In genomic region chr5:45231856-45232255, GRCm38 (mm10) we compare ENCODE assay signal across 26 mouse cellular contexts.
DNase-seq lines count a peak whose midpoint lies in the region; ATAC-seq and TF ChIP-seq lines count a peak whose summit lies in the region.
"Had no signal": no experiment of that assay in that cellular context is flagged by ENCODE, and none has a peak within 500 bp of the region (broad histone marks: within the 10 kb centered on the region; RNA-seq: fewer than 3 reads in every experiment).

No protein-coding gene starts in this region.

- H3K27ac ChIP-seq in left cerebral cortex, adult 2 months = no peak overlapping the region; the same call in 1 of the 2 replicates
- no peak overlapping the region for H3K27ac ChIP-seq in intestine, postnatal 0 days (ENCODE audit: low read depth, low read length)
- H3K27ac ChIP-seq: embryonic facial prominence, embryonic 13.5 days; forebrain, embryonic 15.5 days; heart, embryonic 13.5 days; kidney, embryonic 15.5 days; limb, embryonic 15.5 days; midbrain, embryonic 13.5 days; neural tube, embryonic 13.5 days had no signal

- no peaks in the 10 kb centered on the region for H3K27me3 ChIP-seq in intestine, postnatal 0 days (replicated peaks; ENCODE audit: control insufficient read depth, insufficient read depth, low read length)
- H3K27me3 ChIP-seq: CH12.LX; embryonic facial prominence, embryonic 13.5 days; forebrain, embryonic 15.5 days; heart, embryonic 13.5 days; kidney, embryonic 15.5 days; limb, embryonic 15.5 days; midbrain, embryonic 13.5 days; neural tube, embryonic 13.5 days had no signal

- no peak overlapping the region for H3K4me3 ChIP-seq in left cerebral cortex, adult 2 months
- H3K4me3 ChIP-seq in intestine, postnatal 0 days (ENCODE audit: low read depth, low read length) = no peak overlapping the region
- H3K4me3 ChIP-seq: embryonic facial prominence, embryonic 13.5 days; forebrain, embryonic 15.5 days; heart, embryonic 13.5 days; kidney, embryonic 15.5 days; limb, embryonic 15.5 days; midbrain, embryonic 13.5 days; neural tube, embryonic 13.5 days had no signal

- no peak overlapping the region for H3K4me2 ChIP-seq in intestine, postnatal 0 days (replicated peaks; ENCODE audit: low read depth)
- H3K4me2 ChIP-seq: embryonic facial prominence, embryonic 13.5 days; forebrain, embryonic 15.5 days; heart, embryonic 13.5 days; kidney, embryonic 15.5 days; limb, embryonic 15.5 days; midbrain, embryonic 13.5 days; neural tube, embryonic 13.5 days had no signal

- TF ChIP-seq CTCF in left cerebral cortex, adult 2 months (IDR thresholded peaks at IDR 0.05) = no peak
- TF ChIP-seq CTCF in intestine, postnatal 0 days (IDR thresholded peaks at IDR 0.05; ENCODE audit: low read depth) = no peak

- H3K36me3 ChIP-seq in intestine, postnatal 0 days (ENCODE audit: control insufficient read depth, insufficient read depth) = no peaks in the 10 kb centered on the region
- H3K36me3 ChIP-seq: embryonic facial prominence, embryonic 13.5 days; forebrain, embryonic 15.5 days; heart, embryonic 13.5 days; kidney, embryonic 15.5 days; limb, embryonic 15.5 days; midbrain, embryonic 13.5 days; neural tube, embryonic 13.5 days had no signal

- H3K9me3 ChIP-seq in intestine, postnatal 0 days (ENCODE audit: control insufficient read depth) = no peaks in the 10 kb centered on the region
- H3K9me3 ChIP-seq: embryonic facial prominence, embryonic 13.5 days; forebrain, embryonic 15.5 days; heart, embryonic 13.5 days; kidney, embryonic 15.5 days; limb, embryonic 15.5 days; midbrain, embryonic 13.5 days had no signal

- no peak overlapping the region for H3K9ac ChIP-seq in intestine, postnatal 0 days (ENCODE audit: low read depth, low read length)
- H3K9ac ChIP-seq: embryonic facial prominence, embryonic 13.5 days; forebrain, embryonic 15.5 days; heart, embryonic 13.5 days; kidney, embryonic 15.5 days; limb, embryonic 15.5 days; midbrain, embryonic 13.5 days; neural tube, embryonic 13.5 days had no signal

- intact Hi-C loops in heart, postnatal 25 days (cut with DNase I) = no loop called here
- intact Hi-C loops in left cerebral cortex, adult 2 months (cut with DNase I) = loop anchor here (1.0 to 5.0 kb wide), 9 partner anchors 35 to 845 kb away; partner anchors contain the start of gene Ldb2

- peak; percentile 50 for DNase-seq in heart, adult 11 months
- no peak for DNase-seq in heart, postnatal 25 days (ENCODE audit: low spot score)
- peak; percentile 72 to 82 for DNase-seq in right cerebral cortex, adult 2 months (ENCODE audit: low spot score in 2 of 2)
- DNase-seq in right cerebral cortex, postnatal 10 days (ENCODE audit: low spot score in 2 of 2) = no peak
- peak; percentile 22 to 53 for DNase-seq in left cerebral cortex, adult 2 months (ENCODE audit: extremely low spot score in 1 of 2, low spot score in 2 of 2)
- DNase-seq in urinary bladder, postnatal 14 days (ENCODE audit: low spot score) = no peak
- no peak for DNase-seq in kidney, postnatal 4 days
- DNase-seq: adrenal gland, postnatal 25 days; cerebellum, adult 11-12 months; cerebellum, postnatal 14 days; gastrocnemius, postnatal 10 days; heart, adult 18-20 months; heart, postnatal 36 days; lung, postnatal 10 days; thymus, postnatal 36 days had no signal

- WGBS in intestine, postnatal 0 days = 80% methylated on average over 4 of the region's 4 CpGs

- H3K4me1 ChIP-seq in intestine, postnatal 0 days (replicated peaks; ENCODE audit: control insufficient read depth, insufficient read depth, low read length) = no peaks in the 10 kb centered on the region
- H3K4me1 ChIP-seq: embryonic facial prominence, embryonic 13.5 days; forebrain, embryonic 15.5 days; heart, embryonic 13.5 days; kidney, embryonic 15.5 days; limb, embryonic 15.5 days; midbrain, embryonic 13.5 days; neural tube, embryonic 13.5 days had no signal

- ATAC-seq in intestine, postnatal 0 days = no peak
- ATAC-seq: forebrain, embryonic 15.5 days; hindbrain, embryonic 16.5 days; intestine, embryonic 16.5 days; midbrain, embryonic 13.5 days had no signal

Comparison
In these comparisons a context has a peak if more than half of its experiments do, and no peak if none do; other contexts are left out.
1. DNase-seq: peak in heart, adult 11 months (single experiment), right cerebral cortex, adult 2 months (2 of 2) and left cerebral cortex, adult 2 months (2 of 2); none in heart, postnatal 25 days (single experiment), right cerebral cortex, postnatal 10 days (0 of 2), urinary bladder, postnatal 14 days (single experiment) and kidney, postnatal 4 days (0 of 2).